Mouse (Mus musculus) spleen, adult 12 weeks (tissue): Measurements from ENCODE around the gene Sptlc2.

Experiments
- DNase-seq: peaks from one replicate; pipeline ENCODE4 v3.0.0; 2022; ENCODE audit warnings: low spot score

Sptlc2 gene

GRCm38 (mm10) chr12:87388122-87388774 lies at the start of gene Sptlc2:
Gene Sptlc2, minus strand, starts transcription at chr12:87388355.
- DNase-seq: peak; percentile 99

DNA sequence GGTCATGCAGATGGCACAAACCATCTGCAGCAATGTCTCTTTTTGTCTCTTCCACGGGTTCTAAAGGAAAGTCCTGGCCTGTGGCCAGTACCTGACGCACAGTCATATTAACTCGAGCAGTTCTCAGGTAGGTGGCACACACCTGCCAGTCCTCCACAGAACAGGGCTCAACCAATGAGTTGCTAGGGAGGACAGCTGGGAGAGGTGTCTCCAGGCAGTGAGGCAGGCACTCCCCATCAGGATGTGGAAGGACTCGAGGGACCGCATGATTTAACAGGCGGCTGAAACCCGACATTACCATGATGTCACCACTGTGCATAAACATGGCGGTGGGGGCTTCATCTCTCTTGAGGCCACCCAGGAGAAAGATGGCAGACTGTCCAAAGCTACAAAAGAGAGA lies 40.7 kb upstream of the Sptlc2 start:
- no peak for DNase-seq

GRCm38 (mm10) chr12:87428295-87428694 lies 40.1 kb upstream of the Sptlc2 start:
- no peak for DNase-seq

GRCm38 (mm10) chr12:87426354-87427031 lies 38.3 kb upstream of the Sptlc2 start:
- no peak for DNase-seq

DNA sequence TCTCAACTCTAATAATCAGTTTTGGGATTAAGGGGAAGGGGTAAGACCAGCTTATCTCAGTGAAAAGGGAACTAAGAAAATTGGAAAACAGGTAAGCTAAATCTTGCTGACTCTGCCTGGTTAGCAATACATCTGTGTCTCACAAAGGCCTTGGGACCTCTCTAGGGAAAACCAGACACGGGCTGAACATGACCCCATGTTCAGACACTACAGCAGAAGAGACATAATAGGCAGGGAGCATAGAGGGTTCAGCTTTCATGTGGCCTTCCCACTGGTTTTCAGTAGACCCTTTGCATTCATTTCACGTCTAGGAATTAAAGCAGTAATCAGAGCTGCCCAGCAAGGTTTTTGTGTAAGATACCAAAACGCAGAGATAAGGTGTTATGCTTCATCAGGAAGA lies 36.4 kb upstream of the Sptlc2 start:
- no peak for DNase-seq

GRCm38 (mm10) chr12:87423700-87424099 lies 35.5 kb upstream of the Sptlc2 start:
- DNase-seq: no peak

DNA sequence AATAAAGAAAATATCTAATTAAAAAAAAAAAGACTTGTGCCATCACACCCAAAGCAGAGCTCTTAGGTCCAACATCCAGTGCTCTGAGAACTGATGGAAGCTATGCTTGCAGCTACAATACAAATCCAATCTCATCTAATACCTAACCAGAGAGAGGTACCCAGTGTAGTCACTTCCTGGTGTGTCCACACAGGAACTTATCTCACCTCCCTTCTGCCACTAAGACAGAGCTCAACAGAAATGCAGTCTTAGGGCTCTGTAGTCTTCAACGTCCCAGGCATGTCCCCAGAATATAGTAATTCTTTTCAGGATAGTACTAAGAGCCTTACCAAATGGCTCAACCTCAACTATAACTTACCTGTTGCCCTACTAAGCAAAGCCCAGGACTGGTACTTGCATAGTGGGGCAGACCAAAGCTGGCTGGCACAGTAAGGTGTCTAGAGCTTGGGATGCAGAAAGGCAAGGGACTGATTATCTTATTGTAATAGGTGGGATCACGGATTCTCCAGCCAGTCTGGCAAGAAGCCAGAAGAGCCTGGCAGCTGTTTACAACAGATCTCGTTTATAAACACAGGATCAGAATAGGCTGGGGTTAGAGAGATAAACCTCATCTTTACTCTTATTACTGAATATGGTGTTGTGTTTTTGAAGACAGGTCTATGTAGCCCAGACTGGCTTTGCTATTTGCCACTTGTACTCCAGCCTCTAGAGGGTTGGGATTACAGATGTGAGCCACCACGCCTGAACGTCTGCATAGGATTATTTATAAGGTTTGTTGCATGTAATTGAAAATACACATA lies 33.8 kb upstream of the Sptlc2 start:
- no peak for DNase-seq

GRCm38 (mm10) chr12:87419974-87420485 lies 31.9 kb upstream of the Sptlc2 start:
- DNase-seq: no peak

DNA sequence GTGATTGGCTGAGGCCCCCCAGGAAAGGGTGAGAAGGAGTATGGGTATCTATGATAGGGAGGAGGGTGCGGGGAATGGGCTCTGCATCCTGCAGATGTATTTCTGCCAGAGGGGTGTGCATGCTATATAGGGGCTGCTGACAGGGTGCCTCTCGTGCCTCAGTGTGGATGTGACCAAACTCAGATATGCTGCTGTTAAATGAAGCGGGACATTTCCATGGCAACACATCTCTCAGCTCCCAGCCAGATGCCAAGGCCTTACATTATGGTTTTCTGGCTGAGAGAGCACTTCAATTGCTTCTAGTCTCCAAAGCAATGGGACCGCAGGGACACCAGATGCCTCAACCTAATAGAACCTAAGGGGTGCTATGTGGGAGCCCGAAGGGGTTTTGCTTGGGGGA lies 30.8 kb upstream of the Sptlc2 start:
- DNase-seq: no peak

DNA sequence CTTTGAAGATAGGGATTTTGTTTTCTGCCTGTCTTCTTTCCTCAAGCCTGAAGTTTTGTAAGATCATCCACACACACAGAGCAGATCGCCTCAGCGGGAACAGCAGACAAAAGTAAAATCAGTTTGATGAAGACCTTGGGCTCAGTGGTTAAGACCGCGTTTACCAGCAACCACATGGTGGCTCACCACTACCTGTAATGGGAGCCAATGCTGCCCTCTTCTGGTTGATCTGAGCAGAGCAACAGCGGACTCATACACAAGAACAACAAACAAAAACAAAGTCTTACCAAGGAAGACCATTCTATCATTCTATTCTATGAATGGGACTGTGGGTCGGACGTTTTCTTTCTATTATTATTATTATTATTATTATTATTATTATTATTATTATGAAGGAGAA lies 28.5 kb upstream of the Sptlc2 start:
- peak; percentile 29 for DNase-seq

- no peak for DNase-seq
These were observed 27.2 kb upstream of the Sptlc2 start for GRCm38 (mm10) chr12:87415358-87415757.

- DNase-seq: peak; percentile 41
These were observed 25.1 kb upstream of the Sptlc2 start for GRCm38 (mm10) chr12:87413179-87413790.

DNA sequence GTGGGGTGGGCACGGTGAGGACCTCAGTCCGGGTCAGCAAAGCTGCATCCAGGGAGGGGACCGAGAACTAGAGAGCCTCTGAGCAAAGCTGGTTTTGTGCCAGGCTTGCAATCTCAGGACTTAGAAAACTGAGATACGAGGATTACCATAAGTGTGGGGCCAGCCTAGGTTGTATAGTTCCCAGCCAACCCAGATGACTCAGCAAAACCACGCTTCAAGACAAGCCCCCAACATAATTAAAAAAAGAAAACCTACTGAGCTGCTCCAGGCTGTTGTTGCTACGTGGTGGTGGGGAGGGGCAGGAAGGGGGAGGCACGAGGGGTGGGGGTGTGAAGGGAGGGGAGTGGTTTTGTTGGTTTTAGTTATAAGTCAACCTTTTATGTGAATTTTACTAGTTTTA lies 22.8 kb upstream of the Sptlc2 start:
- DNase-seq: no peak

- DNase-seq: no peak
These were observed 21.0 kb upstream of the Sptlc2 start for GRCm38 (mm10) chr12:87409123-87409522.

DNA sequence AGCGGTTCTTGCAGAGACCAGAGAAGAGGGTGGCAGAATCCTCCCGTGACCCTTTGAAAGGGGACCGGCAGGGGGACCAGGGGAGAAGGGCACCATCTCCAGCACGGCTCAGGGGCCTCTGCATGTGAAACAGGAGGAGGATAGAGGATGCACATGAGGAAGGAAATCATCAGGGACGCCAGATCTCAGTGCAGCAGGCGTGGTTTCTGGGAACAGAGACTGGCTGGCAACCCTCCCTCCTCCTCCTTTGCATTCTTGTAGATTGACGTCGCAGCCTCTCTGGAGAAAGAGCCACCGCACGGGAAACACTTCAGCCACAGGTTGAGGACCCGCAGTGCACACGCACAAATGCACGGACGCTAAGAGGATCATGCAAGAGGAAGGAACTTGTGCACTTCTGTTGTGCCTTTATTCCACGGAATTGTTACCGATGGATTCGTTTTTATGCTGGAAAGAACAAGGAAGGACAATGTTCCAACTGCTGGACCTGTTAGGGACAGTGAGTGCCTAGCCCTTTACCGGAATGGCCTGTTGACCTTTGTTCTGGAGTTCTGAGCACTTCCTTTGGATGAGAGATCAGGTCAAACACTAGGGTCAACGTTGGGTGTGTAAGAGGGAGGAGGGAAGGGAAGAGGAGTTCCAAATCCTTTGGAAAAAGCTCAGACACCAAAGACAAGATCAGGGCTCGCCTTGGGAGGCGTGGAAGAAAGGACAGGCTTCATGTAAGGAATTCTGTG lies 19.9 kb upstream of the Sptlc2 start:
- DNase-seq: no peak

DNA sequence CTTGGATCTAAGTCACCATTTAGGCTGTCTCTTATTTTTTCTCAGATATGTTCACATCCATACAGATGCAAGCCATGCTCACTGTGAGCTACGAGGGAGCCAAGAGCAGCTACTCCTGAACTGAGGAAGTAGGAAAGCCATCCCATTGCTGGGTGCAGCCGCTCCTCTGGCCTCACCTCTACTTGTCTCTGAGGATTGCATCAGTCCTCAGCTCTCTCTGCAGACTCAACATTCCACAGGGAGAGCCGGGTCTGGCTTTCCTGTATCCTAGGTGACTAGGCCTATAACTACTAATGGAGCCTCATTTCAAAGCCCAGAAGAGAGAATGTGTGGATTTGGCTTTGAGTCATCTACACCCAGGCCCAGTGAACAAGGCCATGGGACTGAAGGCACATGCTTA lies 17.6 kb upstream of the Sptlc2 start:
- no peak for DNase-seq

DNA sequence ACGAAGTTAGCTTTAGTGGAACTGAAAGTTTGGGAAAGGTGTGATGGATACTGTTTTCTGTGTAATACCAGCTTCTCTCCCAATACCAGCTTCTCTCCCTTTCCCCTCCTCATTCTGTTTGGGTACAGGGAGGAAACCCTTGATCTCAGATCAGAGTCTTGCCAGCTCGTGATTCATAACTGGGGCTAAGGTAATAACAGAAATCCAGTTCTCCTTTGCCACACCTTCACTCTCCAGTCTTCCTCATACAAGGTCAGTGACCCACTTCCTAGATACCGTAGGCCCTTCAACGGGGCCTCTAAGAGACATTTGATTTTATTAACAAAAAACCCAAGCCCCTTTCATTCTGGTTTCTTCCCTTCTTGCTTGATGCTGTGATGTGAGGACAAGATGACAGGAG lies 17.0 kb upstream of the Sptlc2 start:
- no peak for DNase-seq

GRCm38 (mm10) chr12:87401883-87402282 lies 13.7 kb upstream of the Sptlc2 start:
- DNase-seq: no peak

- DNase-seq: no peak
These were observed 11.1 kb upstream of the Sptlc2 start for GRCm38 (mm10) chr12:87399119-87399819.

- no peak for DNase-seq
These were observed 9.8 kb upstream of the Sptlc2 start for GRCm38 (mm10) chr12:87397811-87398417.

DNA sequence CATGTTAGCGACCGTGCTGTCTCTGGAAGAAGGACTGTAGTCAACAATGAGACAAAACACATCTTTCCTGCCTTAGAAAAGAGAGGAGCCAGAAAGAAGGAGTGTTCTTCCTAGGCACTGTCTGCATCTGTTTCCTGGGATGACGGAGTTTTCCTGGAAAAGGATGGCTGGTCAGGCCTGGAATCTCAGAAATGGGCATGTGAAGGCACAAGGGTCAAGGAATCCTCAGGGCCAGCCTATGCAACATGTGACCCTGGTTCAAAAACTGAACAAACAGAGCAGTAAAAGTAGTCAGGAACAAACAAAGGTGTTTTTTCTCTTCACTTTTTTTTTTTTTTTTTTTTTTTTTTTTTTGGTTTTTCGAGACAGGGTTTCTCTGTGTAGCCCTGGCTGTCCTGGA lies 9.0 kb upstream of the Sptlc2 start:
- DNase-seq: no peak
